Mouse (Mus musculus): ENCODE measurements around the gene Cbx6. TPM values are rescaled to one million over a fixed set of nuclear protein-coding genes. Genes with fewer than 3 reads are reported as not detected.
"Not testable (repeated sequence)": the region's sequence is repeated elsewhere in the genome, so short reads cannot be mapped to it uniquely, and the experiment has no call there.

Gene Cbx6
- total RNA-seq, 2 experiments from 2014 or later, result 27.9 to 33.5 TPM

DNA sequence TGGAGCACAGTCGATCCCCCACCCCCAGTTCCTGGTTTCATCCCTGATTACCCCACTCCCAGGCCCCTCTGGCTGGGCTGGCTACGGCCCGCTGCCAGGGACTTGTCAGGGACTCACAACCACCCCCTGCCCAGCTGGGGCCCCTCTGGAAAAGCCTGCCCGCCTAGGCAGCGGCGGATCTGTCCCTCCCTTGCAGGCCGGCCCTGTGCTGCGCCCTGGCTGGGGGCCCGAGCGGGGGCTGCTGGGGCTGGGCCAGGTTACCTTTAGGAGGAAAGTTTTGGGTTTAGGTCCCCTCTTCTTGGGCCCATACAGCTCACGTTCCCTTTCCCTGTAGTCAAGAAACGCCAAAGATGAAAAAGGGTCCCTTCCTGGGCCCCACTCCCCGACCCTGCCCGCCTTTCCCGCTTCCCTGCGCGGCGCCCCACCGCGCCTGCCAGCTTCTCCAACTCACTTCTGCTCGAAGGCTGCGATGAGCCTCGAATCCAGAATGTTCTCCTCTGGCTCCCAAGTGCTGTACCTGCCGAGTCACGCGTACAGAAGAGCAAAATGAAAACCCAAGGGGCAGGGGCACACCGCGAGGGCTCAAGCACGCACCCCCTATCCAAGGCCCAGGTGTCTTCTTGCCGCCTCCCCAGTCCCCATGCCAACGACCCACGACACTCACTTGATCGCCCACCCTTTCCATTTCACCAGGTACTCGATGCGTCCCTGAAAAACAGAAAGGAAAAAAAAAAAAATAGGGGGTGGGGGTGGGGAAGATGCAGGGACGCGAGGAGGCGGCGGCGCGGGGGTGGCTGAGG, 1.0 kb downstream of the Cbx6 start:
- intact Hi-C loops (cut with DNase I), result loop anchor here (5.0 kb wide), 2 partner anchors 94 to 239 kb away; no protein-coding TSS in a partner anchor
- no peak for DNase-seq (ENCODE audit: low spot score)

DNA sequence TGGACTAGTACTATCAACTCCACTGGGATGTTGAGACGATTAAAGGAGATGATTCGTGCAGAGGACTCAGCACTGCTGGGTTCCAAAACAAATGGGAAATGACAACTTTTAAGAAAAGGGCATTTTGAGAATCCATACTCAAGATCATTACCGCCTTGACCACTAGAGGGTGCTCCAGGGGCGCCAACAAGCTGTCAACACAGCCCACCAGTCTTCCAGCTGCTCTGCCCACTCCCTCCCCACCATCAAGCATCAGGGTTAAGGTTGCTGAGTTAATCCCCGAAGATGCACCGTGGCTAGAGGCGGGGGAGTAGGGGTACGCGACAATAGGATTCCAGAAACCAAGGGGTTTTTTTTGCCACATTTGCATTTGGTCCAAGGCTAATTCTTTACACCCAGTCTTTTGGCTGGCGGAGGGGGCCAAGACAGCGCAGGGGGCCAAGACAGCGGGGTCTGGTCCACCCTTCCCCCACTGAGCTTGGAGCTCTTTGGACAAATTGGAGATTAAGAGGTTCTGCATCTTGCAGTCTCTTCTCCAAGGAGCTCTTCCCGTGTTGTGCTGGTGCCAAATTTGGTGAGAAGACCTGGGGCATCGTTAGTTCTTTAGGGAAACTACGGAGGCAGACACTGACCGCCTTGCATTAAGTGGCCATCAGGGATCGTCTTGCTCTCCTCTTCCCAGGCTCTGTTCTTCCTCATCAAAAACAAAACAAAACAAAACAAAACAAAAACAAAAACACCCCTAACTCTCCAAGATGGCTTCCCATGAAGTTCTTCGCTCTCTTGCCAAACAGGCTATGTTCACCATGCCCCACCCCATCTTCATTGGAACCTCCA, 2.2 kb downstream of the Cbx6 start:
- intact Hi-C loops (cut with DNase I), result loop anchor here (5.0 kb wide), 2 partner anchors 95 to 240 kb away; no protein-coding TSS in a partner anchor
- DNase-seq (ENCODE audit: low spot score), result peak; percentile 34

DNA sequence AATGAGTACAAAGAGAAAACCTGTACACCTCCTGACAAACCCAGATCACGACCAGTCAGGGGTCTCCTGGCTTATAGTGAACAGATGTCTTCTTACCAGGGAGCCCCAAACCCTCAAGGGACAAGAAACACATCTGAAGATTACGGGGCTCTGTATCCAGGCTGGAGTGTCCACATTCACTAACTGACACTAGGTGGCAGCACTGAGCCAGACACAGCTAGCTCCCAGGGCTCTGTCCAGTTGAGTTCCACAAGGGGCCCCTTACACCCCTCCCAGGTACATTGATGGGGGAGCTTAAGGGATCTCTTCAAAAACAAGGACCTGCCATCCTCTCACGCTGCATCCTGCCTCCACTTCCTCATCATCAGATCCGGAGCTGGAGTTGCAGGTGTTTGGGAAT, 4.1 kb downstream of the Cbx6 start:
- peak; percentile 49 for DNase-seq (ENCODE audit: low spot score)
- intact Hi-C loops (cut with DNase I), result loop anchor here (2.0 to 5.0 kb wide), 3 partner anchors 52 to 242 kb away; no protein-coding TSS in a partner anchor

DNA sequence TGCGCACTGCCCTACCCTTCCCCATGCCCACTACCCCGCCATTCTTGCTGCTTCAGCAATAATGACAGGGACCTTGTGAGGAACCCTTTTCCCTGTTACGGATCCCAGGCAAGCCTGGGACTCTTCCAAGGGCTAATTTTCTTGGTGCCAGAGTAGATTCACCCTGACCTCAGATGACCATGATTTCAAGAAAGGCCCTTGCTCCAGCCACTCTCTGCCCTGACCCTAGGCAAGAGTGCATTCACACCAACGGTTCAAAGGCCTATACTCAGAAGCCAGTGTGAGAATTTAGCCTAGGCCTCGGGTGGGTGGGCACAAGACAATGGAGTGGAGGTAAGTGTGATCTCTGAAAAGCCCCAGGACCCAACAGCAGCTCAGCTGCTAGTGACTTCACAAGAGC, 5.1 kb downstream of the Cbx6 start:
- DNase-seq (ENCODE audit: low spot score), result no peak
- intact Hi-C loops (cut with DNase I), result loop anchor here (2.0 kb wide), 1 partner anchor 75 kb away; no protein-coding TSS in a partner anchor

DNA sequence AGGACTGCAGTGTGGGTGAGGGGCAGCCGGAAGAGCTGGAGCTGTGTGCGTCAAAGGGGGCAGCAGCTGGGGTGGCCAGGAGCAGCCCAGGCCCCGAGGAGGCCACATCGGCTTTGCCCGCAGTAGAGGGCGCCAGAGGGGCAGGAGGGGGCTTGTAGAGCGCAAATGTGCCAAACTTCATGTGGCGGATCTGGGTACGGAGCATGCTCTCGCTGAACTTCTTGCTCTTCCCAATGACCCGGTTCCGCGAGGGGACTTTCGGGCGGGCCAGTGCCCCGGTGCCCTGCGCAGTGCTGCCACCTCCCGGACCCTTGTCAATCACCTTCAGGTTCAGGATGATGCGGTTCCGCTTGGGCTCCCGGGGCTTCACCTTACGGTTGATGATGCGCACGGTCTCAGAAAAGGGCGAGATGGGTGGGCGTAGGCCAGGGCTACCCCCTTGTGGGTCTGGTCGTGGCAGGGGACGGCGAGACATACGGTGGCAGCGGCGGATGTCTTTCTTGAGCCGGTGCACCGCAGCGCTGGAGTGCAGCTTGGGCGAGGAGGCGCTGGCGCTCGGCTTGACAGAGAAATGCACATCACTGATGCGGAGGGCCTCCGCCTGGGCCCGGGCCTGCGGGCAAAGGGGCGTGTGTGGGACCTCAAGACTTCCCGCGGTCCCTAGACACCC, 6.0 kb downstream of the Cbx6 start:
- DNase-seq (ENCODE audit: low spot score), result no peak
- intact Hi-C loops (cut with DNase I), result loop anchor here (2.0 kb wide), 1 partner anchor 74 kb away; no protein-coding TSS in a partner anchor

DNA sequence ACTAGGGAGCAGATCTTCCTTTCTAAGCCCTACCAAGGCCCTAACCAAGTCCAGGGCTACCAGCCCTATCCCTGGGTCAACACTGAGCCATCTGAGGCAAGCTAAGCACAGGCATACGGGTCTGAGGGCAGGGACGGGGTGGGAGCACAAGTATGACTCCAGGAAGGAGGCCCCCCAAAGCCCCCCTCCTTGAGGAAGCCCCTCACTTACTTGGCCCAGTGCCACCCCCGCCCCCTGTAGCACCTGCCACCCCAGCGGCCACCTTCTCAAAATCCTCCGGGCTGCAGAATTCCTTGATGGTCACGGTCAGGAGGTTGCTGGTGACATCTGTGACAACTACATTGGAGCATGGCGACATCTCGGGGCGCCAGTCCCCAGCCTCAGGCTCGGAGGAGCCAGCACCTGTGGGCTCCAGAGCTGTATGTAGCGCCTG, 6.7 kb downstream of the Cbx6 start:
- intact Hi-C loops (cut with DNase I), result loop anchor here (2.0 kb wide), 1 partner anchor 73 kb away; no protein-coding TSS in a partner anchor
- no peak for DNase-seq (ENCODE audit: low spot score)

DNA sequence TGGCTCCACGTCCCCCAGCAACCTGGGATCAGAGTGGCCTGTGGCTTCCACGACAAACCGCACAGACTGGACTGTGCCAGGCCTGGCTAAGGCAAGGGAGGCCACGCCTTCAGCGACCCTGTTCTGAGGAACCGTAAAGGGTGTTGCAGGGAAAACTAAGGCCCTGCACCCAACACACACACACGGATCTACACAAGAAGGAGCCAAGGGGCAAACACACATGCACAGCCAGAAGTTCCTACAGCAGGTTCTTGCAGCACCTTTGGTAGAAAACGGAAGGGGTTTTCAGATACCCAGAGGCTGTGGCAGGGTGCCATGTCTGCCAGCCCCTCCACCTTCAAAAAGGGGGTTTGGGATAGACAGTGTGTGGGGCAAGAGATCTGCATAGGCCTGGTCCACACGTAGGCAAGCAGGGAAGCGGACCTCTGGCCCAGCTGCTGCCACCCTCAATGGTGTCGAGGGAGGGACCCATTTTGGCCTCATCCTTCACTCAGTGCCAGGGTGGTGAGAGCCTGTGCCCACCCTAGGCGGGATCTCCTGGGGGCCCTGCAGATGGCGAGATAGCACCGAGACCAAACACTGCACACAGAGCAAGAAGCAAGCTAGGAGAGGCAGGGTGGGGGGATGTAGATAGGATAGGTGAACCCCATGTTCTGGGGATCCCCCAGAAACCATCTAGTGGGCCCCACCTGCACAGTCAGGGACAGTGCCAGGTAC, 7.3 kb downstream of the Cbx6 start:
- no peak for DNase-seq (ENCODE audit: low spot score)
- intact Hi-C loops (cut with DNase I), result no loop called here

DNA sequence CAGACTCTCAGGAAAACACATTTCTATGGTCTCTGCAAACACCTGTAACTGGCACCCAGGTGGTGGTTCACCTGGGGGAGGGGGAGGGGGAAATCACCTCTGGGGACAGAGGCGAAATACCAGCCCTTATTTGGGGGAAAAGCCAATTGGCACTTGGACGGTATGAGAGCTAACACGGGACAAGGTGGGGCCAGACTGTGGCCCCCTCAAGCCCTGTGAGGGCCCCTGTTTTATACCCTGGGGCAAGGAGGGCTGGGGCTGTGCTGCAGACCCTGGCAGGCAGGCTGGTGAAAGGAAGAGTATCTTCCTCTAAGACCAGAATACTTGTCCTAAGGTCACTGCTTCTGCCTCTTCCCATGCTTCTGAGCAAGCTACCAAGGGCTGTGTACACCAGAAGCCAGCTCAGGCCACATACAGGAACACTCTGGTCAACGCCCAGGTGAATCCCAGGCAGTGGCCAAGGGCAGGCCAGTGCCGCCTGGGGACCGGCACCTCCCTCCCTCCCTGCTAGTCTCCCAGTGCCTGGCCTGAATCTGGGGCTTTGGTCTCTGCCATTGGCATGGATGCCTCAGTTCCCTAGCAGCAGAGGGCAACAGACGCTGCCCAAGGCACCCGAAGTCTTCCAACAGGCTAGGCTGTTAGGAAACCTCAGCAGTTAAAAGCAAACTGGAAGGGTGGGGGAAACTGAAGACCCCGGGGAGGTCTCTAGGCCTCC, 8.1 kb downstream of the Cbx6 start:
- no peak for DNase-seq (ENCODE audit: low spot score)

DNA sequence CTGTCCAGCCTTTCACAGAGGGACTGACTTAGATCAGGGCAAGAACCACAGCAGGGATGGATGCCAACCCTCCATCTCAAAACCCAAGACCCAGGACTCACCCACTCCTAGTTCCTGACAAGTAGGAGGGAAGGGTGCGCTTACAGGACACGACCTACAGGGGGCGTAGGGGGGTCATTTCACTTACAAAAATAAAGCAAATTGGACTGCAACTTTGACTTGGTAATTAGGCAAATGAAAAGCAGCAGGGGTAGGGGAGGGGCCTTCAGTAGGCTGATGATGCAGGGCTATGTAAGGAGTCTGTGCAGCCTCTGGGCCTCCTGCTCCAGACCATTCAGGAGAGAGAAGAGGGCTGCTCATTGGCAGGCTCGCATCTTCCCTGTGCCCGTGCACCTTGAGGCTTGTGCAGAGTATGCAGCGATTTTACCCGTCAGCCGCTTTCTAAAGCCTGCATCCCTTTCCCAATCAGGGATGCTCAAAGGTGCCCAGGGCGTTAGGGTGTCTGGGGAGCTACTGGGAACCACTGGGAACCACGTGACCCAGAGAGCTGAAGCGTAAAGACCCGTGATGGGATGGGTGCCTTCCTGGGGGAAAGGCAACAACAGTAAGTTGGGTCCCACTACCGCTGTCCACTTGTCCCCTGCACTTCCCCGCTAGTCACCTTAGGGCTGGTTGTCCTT, 9.2 kb downstream of the Cbx6 start:
- intact Hi-C loops (cut with DNase I), result no loop called here
- no peak for DNase-seq (ENCODE audit: low spot score)

More for the DNA sequence above, 8.1 kb downstream of the Cbx6 start:
- intact Hi-C loops (cut with DNase I), result no loop called here

DNA sequence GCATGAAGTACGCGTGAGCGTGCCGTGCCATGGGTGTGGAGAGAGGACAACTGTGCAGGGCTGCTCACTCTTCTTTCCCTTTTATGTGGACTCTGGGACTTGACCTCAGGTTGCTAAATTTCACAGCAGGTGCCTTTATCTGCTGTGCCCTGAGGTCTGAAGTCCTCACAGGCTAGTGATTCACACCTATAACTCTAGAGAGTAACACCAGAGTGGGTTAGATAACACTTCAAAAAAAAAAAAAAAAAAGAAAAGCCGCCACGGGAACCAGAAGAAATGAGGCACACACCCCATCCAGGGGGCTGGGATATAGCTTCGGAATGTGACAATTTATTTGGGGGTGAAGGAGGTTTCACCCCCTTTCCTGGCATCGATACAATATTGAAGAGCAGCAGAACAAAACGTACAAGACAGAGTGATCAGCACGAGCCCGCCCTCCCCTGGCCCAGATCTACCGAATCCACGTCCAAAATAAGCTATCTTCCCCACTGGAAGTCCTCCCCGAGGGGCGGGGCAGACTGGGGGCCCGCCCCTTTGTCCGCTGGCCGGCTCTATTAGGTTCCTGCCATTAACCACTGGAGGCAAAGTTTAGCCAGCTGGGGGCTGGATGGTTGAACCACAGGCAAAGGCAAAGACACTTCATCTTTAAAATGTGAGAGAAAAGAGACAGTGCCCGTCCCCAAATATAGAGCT, 10.8 kb downstream of the Cbx6 start:
- DNase-seq (ENCODE audit: low spot score), result peak; percentile 75
- intact Hi-C loops (cut with DNase I), result no loop called here

DNA sequence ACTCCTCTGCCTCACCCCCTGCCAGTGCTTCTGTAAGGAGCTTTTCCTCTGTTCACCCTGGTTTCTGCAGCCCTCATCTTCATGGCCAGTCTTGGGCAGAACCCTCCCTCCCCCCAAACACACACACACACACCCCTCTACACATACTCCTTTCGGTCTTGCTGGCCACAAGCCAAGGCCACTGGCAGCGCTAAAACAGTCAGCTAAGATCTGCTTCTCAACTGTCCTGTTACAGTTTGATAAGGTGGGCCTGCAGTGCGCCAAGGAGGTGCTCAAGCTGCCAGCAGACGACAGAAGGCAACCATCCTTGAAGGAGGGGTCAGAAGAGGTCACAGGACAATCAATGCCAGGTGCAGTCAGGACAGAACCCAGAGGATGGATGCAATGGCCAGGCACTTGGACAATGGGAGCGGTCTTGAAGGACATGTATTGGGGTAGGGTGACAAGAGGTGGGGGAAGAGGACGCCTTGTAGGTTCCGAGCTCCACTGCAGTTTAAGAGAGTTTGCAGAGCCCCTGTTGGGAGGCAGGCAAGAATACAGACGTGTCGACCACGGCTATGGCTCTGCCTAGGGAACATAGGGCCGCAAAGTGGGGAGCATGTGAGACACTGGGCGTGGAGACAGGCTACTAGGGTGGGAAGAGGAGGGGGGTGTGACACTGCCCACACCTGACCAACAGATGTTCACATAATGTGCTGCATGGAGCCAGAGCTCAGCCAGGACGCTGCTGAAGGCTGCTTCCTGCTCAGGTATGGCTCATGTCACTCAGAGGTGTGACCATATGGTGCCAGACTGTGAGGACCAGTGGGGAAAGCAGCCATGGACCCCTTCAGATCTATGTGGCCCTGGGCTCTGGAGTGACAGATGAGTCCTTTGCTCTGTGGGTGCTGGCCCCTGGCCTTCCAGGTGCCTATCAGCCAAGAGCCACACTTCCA, 12.0 kb downstream of the Cbx6 start:
- intact Hi-C loops (cut with DNase I), result no loop called here
- DNase-seq (ENCODE audit: low spot score), result no peak

DNA sequence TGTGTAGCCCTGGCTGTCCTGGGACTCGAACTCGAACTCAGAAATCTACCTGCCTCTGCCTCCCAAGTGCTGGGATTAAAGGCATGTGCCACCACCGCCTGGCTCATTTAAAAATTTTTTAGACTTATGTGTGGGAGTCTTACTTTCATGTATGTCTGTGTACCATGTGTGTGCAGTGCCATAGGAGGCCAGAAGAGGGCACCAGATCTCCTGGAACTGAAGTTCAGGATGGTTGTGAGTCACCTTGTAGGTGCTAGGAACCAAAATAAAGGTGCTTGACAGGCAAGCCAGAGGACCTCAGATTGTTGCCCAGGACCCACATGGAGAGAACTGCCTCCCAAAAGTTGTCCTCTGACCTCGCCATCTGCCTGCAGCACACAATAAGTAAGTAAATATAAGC, 16.2 kb downstream of the Cbx6 start:
- DNase-seq (ENCODE audit: low spot score), result no peak
- intact Hi-C loops (cut with DNase I), result no loop called here

DNA sequence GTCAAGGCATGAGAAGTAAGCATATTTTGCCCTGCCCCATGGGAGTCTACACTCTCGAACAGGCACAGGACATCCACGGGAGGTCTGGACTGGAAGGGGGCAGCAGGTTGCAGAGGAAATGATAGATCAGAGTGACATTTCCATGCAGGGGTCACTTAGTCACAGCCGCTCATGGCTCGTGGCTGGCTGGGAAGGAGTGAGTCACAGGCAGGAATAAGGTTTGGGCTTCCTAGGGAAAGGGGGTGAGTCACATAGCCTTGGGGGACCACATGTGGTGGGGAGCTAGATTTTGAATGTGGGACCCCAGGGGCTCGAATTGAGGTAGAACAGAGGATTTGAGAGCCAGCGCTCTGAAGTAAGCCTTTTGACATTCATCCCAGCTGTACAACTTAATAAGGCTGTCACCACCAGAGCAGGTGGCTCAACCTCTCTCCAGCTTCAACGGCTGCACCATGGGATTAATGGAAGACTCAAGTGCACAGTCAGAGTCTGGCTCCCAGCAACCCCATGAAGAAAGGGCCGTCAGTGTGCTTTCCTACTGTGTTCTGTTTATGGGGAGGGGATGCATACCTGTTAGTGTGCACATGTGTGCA, 20.7 kb downstream of the Cbx6 start:
- DNase-seq (ENCODE audit: low spot score), result no peak
- intact Hi-C loops (cut with DNase I), result no loop called here

DNA sequence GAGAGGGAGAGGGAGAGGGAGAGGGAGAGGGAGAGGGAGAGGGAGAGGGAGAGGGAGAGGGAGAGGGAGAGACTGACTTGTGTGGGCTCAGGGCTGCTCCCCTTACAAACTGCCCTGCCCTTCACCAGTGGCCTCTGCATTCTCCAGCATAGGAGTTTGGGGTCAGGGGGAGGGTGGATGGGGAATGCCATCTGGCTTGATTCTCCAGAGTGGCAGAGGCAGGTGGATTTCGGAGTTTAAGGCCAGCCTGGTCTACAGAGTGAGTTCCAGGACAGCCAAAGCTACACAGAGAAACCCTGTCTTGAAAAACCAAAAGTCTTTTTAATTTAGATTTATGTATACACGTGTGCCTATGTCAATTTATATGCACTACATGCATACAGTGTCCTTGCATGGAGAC, 21.6 kb downstream of the Cbx6 start:
- intact Hi-C loops (cut with DNase I); DNase-seq (ENCODE audit: low spot score): not testable (repeated sequence)

DNA sequence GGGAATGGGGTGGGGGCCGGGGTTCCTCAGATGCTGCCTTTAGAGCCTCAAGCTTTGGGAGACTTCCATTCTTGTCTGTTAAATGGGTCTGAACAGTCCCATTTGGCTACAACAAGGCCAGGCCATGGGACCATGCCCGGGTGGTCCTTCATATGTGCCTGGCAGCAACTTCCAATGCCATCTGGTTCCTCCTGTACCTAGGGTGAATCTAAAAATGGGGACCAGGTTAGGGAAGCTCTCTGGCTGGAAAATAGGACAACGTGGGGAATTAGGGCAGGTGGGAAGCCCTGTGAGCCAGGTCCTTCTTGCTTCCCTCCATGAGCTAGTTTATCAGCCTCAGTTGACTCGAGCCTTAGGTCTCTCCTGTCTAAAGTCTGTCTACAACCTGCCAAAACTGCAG, 23.5 kb downstream of the Cbx6 start:
- intact Hi-C loops (cut with DNase I), result no loop called here
- DNase-seq (ENCODE audit: low spot score), result no peak

DNA sequence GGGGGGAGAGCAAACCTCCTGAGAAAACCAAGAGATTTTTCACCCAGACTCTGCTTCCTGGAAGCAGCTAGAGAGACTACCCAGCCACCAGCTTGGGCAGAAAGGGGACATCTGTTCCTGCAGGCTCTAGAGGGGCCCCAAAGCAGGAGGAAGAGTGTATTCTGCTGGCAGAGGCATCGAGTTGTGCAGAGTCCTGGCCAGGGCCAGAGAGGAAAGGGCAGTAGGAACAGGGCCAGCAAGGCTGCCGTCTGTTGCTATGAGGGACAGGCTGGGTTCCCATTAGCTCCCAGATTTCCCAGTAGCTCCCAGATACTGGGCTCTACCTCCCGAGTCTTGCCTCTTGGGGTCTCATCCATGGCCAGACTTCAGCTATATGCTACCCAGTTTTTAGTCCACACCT, 24.4 kb downstream of the Cbx6 start:
- DNase-seq (ENCODE audit: low spot score), result no peak
- intact Hi-C loops (cut with DNase I), result no loop called here
